Mouse (Mus musculus) fibroblast of lung, adult 2 months (primary cell): ENCODE measurements around the gene Hdac7.

Source experiments
- DNase-seq: peaks from one replicate; pipeline ENCODE4 v3.0.0-alpha.2; 2011; ENCODE audit warnings: low read depth

Gene Hdac7

GRCm38 (mm10) chr15:97831242-97831986 is 12.9 kb downstream of the Hdac7 start:
- no peak for DNase-seq

GRCm38 (mm10) chr15:97830788-97831241 is 13.5 kb downstream of the Hdac7 start:
- no peak for DNase-seq

GRCm38 (mm10) chr15:97830253-97830787 is 14.0 kb downstream of the Hdac7 start:
- no peak for DNase-seq

- no peak for DNase-seq
Observed at GRCm38 (mm10) chr15:97829432-97829831, 14.9 kb downstream of the Hdac7 start.

GRCm38 (mm10) chr15:97828901-97829338 is 15.4 kb downstream of the Hdac7 start:
- no peak for DNase-seq

- no peak for DNase-seq
Observed at GRCm38 (mm10) chr15:97828221-97828842, 16.0 kb downstream of the Hdac7 start.

GRCm38 (mm10) chr15:97827401-97827800 is 16.9 kb downstream of the Hdac7 start:
- DNase-seq, result no peak

GRCm38 (mm10) chr15:97826588-97827261 is 17.6 kb downstream of the Hdac7 start:
- DNase-seq, result no peak

GRCm38 (mm10) chr15:97825941-97826587 is 18.2 kb downstream of the Hdac7 start:
- no peak for DNase-seq

- DNase-seq, result peak; percentile 81
Observed at GRCm38 (mm10) chr15:97825071-97825940, 19.0 kb downstream of the Hdac7 start.

- no peak for DNase-seq
Observed at GRCm38 (mm10) chr15:97824042-97824441, 20.3 kb downstream of the Hdac7 start.

- DNase-seq, result no peak
Observed at GRCm38 (mm10) chr15:97823479-97823878, 20.8 kb downstream of the Hdac7 start.

GRCm38 (mm10) chr15:97822545-97823228 is 21.6 kb downstream of the Hdac7 start:
- DNase-seq, result no peak

- DNase-seq, result no peak
Observed at GRCm38 (mm10) chr15:97821983-97822363, 22.3 kb downstream of the Hdac7 start.

GRCm38 (mm10) chr15:97821321-97821982 is 22.9 kb downstream of the Hdac7 start:
- DNase-seq, result no peak

GRCm38 (mm10) chr15:97819937-97820336 is 24.4 kb downstream of the Hdac7 start:
- DNase-seq, result no peak

- DNase-seq, result no peak
Observed at GRCm38 (mm10) chr15:97816199-97816994, 27.9 kb downstream of the Hdac7 start.

GRCm38 (mm10) chr15:97815254-97815653 is 29.0 kb downstream of the Hdac7 start:
- DNase-seq, result no peak

- DNase-seq, result no peak
Observed at GRCm38 (mm10) chr15:97814703-97815102, 29.6 kb downstream of the Hdac7 start.
